Mouse (Mus musculus): ENCODE results near the gene Msl1.

DNA sequence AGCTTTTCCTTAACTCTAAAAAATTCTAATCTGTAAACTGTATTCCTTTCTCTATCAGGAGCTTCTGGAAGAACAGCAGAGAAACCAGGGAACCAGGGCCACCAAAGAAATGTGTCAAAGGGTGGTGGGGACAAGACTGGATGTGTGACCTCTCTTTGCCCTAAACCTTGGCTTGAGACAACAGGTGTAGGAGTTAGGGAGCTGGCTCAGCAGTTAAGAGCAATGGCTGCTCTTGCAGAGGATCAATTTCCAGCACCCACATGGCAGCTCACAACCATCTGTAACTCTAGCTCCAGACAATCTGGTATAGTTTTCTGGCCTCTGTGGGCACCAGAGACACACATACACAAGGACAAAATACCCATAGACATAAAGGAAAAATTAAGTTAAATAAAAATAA is 17.4 kb upstream of the Msl1 start:
- TF ChIP-seq CTCF (IDR thresholded peaks at IDR 0.05; ENCODE audit: low read depth) (no peak), EP300 (optimal IDR thresholded peaks at IDR 0.05) (no peak)

Measured in stomach, postnatal 0 days (tissue).